Mouse (Mus musculus) layer of hippocampus, adult 8-10 months (tissue): ENCODE measurements around the gene Ywhae. TPM values are rescaled to one million over a fixed set of nuclear protein-coding genes. Genes with fewer than 3 reads are reported as not detected.

Experiments used
- DNase-seq, 2 experiments: peaks; one replicate each; pipeline ENCODE4 v3.0.0; 2022; ENCODE audit warnings: low spot score in 2 of 2
- total RNA-seq, 4 experiments: library from RNA; stranded (reverse); gene quantifications; 2 replicates each; pipeline ENCODE4 v1.2.4; 2022

Ywhae gene
- total RNA-seq, 4 experiments from 2014 or later, result 1,071 to 1,270 (median 1,168) TPM

- DNase-seq, result no peak
These were observed 62.1 kb downstream of the Ywhae start for GRCm38 (mm10) chr11:75794602-75795320.

- no peak for DNase-seq
These were observed 62.6 kb downstream of the Ywhae start for GRCm38 (mm10) chr11:75795321-75795636.

- DNase-seq, result peak; percentile 46 to 74
These were observed 63.4 kb downstream of the Ywhae start, which contains the start of gene Doc2b for GRCm38 (mm10) chr11:75796029-75796445. Gene Doc2b (minus strand): TSS chr11:75796049.

- DNase-seq, result no peak
These were observed 64.0 kb downstream of the Ywhae start for GRCm38 (mm10) chr11:75796536-75797246.

- DNase-seq, result no peak
These were observed 68.7 kb downstream of the Ywhae start for GRCm38 (mm10) chr11:75801369-75801768.

GRCm38 (mm10) chr11:75801771-75802550 is 69.3 kb downstream of the Ywhae start:
- no peak for DNase-seq

GRCm38 (mm10) chr11:75807486-75807885 is 74.8 kb downstream of the Ywhae start:
- no peak for DNase-seq

- DNase-seq, result no peak
These were observed 77.9 kb downstream of the Ywhae start for GRCm38 (mm10) chr11:75810526-75810925.

- DNase-seq, result peak in 1 of 2 experiments; percentile 35
These were observed 79.2 kb downstream of the Ywhae start for GRCm38 (mm10) chr11:75811900-75812299.

- DNase-seq, result no peak
These were observed 80.4 kb downstream of the Ywhae start for GRCm38 (mm10) chr11:75813085-75813484.

Other genes starting within 250 kb of the Ywhae start
- 100 to 1,000 TPM; 129 to 140 (median 135) TPM for gene Prpf8, start 246.1 kb upstream of the Ywhae start, total RNA-seq
- gene Rilp, start 222.8 kb upstream of the Ywhae start, total RNA-seq, result 1 to 10 TPM; 1.1 to 2.3 (median 1.6) TPM
- 1 to 10 TPM; 1.1 to 1.6 (median 1.4) TPM for gene Scarf1, start 219.3 kb upstream of the Ywhae start, total RNA-seq
- gene Slc43a2, start 201.2 kb upstream of the Ywhae start, total RNA-seq, result 10 to 100 TPM; 42.6 to 55.5 (median 52.7) TPM
- gene Pitpna, start 144.8 kb upstream of the Ywhae start, total RNA-seq, result 100 to 1,000 TPM; 264 to 282 (median 275) TPM
- 10 to 100 TPM; 45.1 to 54.5 (median 50.2) TPM for gene Inpp5k, start 101.9 kb upstream of the Ywhae start, total RNA-seq
- 10 to 100 TPM; 17.0 to 24.3 (median 20.5) TPM for gene Myo1c, start 82.4 kb upstream of the Ywhae start, total RNA-seq
- gene Crk, start 53.6 kb upstream of the Ywhae start, total RNA-seq, result 100 to 1,000 TPM; 111 to 128 (median 120) TPM
- gene Doc2b, start 63.2 kb downstream of the Ywhae start, total RNA-seq, result 100 to 1,000 TPM in 2 of 4 experiments, 10 to 100 TPM in 2; 60.4 to 104 (median 86.0) TPM
- 1 to 10 TPM; 4.4 to 7.6 (median 5.4) TPM for gene Rph3al, start 205.6 kb downstream of the Ywhae start, total RNA-seq